Mouse (Mus musculus) hindbrain, embryonic 14.5 days (tissue): Measurements from ENCODE around the gene 4930432M17Rik. TPM values are rescaled to one million over a fixed set of nuclear protein-coding genes. Genes with fewer than 3 reads are reported as not detected.
A peak's percentile ranks its signal among the peaks of the same experiment; 100 is the strongest.

Experiments
- ATAC-seq: fragments of 200-750 bp; cut with Nextera tagmentation; 2 replicates; pipeline ENCODE4 v1.8.0; 2017; ENCODE audit warnings: moderate number of reproducible peaks, mild to moderate bottlenecking, moderate TSS enrichment, moderate library complexity; ENCODE audit not compliant: low FRiP score
- DNase-seq: peaks from one replicate; pipeline ENCODE4 v3.0.0-alpha.2; 2015; ENCODE audit warnings: low spot score
- H3K27ac ChIP-seq: fragments of 300-500 bp; sonication (generic); 2 replicates; pipeline ENCODE4 v1.5.1; 2014; ENCODE audit warnings: mild to moderate bottlenecking, moderate library complexity
- H3K27me3 ChIP-seq: fragments of 300-500 bp; sonication (generic); 2 replicates; pipeline ENCODE4 v1.6.1; 2014; ENCODE audit warnings: mild to moderate bottlenecking, low read length, mixed read lengths; ENCODE audit not compliant: control insufficient read depth, insufficient read depth
- H3K36me3 ChIP-seq: fragments of 300-500 bp; sonication (generic); replicated peaks from 2 replicates; pipeline ENCODE4 v1.6.1; 2014; ENCODE audit not compliant: control insufficient read depth, insufficient read depth
- H3K4me1 ChIP-seq: fragments of 300-500 bp; sonication (generic); replicated peaks from 2 replicates; pipeline ENCODE4 v1.6.1; 2014; ENCODE audit warnings: antibody characterized with exemption, low read length, mixed read lengths; ENCODE audit not compliant: control insufficient read depth, insufficient read depth
- H3K4me2 ChIP-seq: fragments of 300-500 bp; sonication (generic); replicated peaks from 2 replicates; pipeline ENCODE4 v1.6.1; 2014; ENCODE audit warnings: mild to moderate bottlenecking, moderate library complexity
- H3K4me3 ChIP-seq: fragments of 300-500 bp; sonication (generic); replicated peaks from 2 replicates; pipeline ENCODE4 v1.5.1; 2014; ENCODE audit warnings: mild to moderate bottlenecking, low read length
- H3K9ac ChIP-seq: fragments of 300-500 bp; sonication (generic); 2 replicates; pipeline ENCODE4 v1.6.1; 2014
- H3K9me3 ChIP-seq: fragments of 300-500 bp; sonication (generic); 2 replicates; pipeline ENCODE4 v1.6.1; 2016; ENCODE audit warnings: low read length; ENCODE audit not compliant: control insufficient read depth
- WGBS: fragments of 180-500 bp; shearing (Covaris S2); extraction: QIAGEN DNeasy Blood & Tissue Kit; methylation state at CpG from one replicate; pipeline ENCODE4 v1.1.7; 2014; 5-methylcytosine and 5-hydroxymethylcytosine counted together
- polyA plus RNA-seq: library from polyadenylated mRNA; unstranded; fragments of >200 nt; fragmentation: Nextera tagmentation; extraction: Ambion mirVana; gene quantifications from 2 replicates; pipeline ENCODE4 v1.2.1, GENCODE M21; 2014

4930432M17Rik gene
- polyA plus RNA-seq = not detected in 2 replicates

GRCm38 (mm10) chr3:121670462-121670861, at the start of gene 4930432M17Rik:
Gene 4930432M17Rik (plus strand): TSS chr3:121670762.
- ATAC-seq (no peak), DNase-seq (no peak)
- no peaks in the 10 kb centered on the region for H3K4me1 ChIP-seq
- no peak within 1 kb of the TSS for H3K4me2 ChIP-seq
- H3K27ac ChIP-seq = no peak within 1 kb of the TSS
- H3K9me3 ChIP-seq = no peaks in the 10 kb centered on the region
- H3K27me3 ChIP-seq = no peaks in the 10 kb centered on the region
- H3K4me3 ChIP-seq = no peak within 1 kb of the TSS
- 64% methylated on average over 4 of the region's 4 CpGs for WGBS
- H3K36me3 ChIP-seq = no peaks in the 10 kb centered on the region
- H3K9ac ChIP-seq = no peak within 1 kb of the TSS

- H3K4me2 ChIP-seq = no peak overlapping the region
- no peak overlapping the region for H3K27ac ChIP-seq
- 87% methylated on average over 2 of the region's 2 CpGs for whole genome bisulfite sequencing
- H3K36me3 ChIP-seq = no peaks in the 10 kb centered on the region
- no peak for ATAC-seq
- H3K9me3 ChIP-seq = no peaks in the 10 kb centered on the region
- no peak overlapping the region for H3K4me3 ChIP-seq
- no peaks in the 10 kb centered on the region for H3K27me3 ChIP-seq
- H3K9ac ChIP-seq = no peak overlapping the region
- no peaks in the 10 kb centered on the region for H3K4me1 ChIP-seq
- no peak for DNase-seq
These were observed 44.9 kb upstream of the 4930432M17Rik start for GRCm38 (mm10) chr3:121625662-121626061.

- Histone ChIP-seq H3K27me3 (no peaks in the 10 kb centered on the region), H3K4me3 (no peak overlapping the region), H3K27ac (no peak overlapping the region), H3K9me3 (no peaks in the 10 kb centered on the region), H3K4me1 (no peaks in the 10 kb centered on the region), H3K36me3 (no peaks in the 10 kb centered on the region), H3K4me2 (no peak overlapping the region), H3K9ac (no peak overlapping the region)
- no peak for ATAC-seq
- no peak for DNase-seq
- 92% methylated on average over 3 of the region's 3 CpGs for WGBS
These were observed 44.3 kb upstream of the 4930432M17Rik start for GRCm38 (mm10) chr3:121626273-121626672.

GRCm38 (mm10) chr3:121628245-121628644, 42.3 kb upstream of the 4930432M17Rik start:
- 64% methylated on average over 3 of the region's 3 CpGs for WGBS
- Histone ChIP-seq H3K27ac (no peak overlapping the region), H3K36me3 (no peaks in the 10 kb centered on the region), H3K4me2 (no peak overlapping the region), H3K9ac (no peak overlapping the region), H3K4me1 (no peaks in the 10 kb centered on the region), H3K9me3 (no peaks in the 10 kb centered on the region), H3K27me3 (no peaks in the 10 kb centered on the region), H3K4me3 (no peak overlapping the region)
- no peak for DNase-seq
- ATAC-seq = no peak

GRCm38 (mm10) chr3:121630626-121631025, 39.9 kb upstream of the 4930432M17Rik start:
- Histone ChIP-seq H3K4me2 (no peak overlapping the region), H3K27ac (no peak overlapping the region), H3K4me3 (no peak overlapping the region), H3K27me3 (no peaks in the 10 kb centered on the region), H3K9ac (no peak overlapping the region), H3K4me1 (no peaks in the 10 kb centered on the region), H3K36me3 (no peaks in the 10 kb centered on the region), H3K9me3 (no peaks in the 10 kb centered on the region)
- ATAC-seq = no peak
- WGBS = 86% methylated on average over 7 of the region's 7 CpGs
- no peak for DNase-seq

GRCm38 (mm10) chr3:121634963-121635362, 35.6 kb upstream of the 4930432M17Rik start:
- 89% methylated on average over 3 of the region's 3 CpGs for WGBS
- no peak overlapping the region for H3K4me3 ChIP-seq

GRCm38 (mm10) chr3:121635505-121635904, 35.1 kb upstream of the 4930432M17Rik start:
- H3K9ac ChIP-seq = no peak overlapping the region
- ATAC-seq (no peak), DNase-seq (no peak)
- no peak overlapping the region for H3K4me2 ChIP-seq
- H3K4me3 ChIP-seq = no peak overlapping the region
- 84% methylated on average over 7 of the region's 7 CpGs for WGBS
- H3K36me3 ChIP-seq = no peaks in the 10 kb centered on the region
- no peaks in the 10 kb centered on the region for H3K9me3 ChIP-seq
- no peak overlapping the region for H3K27ac ChIP-seq
- no peaks in the 10 kb centered on the region for H3K4me1 ChIP-seq
- no peaks in the 10 kb centered on the region for H3K27me3 ChIP-seq

More at GRCm38 (mm10) chr3:121634963-121635362, 35.6 kb upstream of the 4930432M17Rik start:
- Histone ChIP-seq H3K9me3 (no peaks in the 10 kb centered on the region), H3K4me2 (no peak overlapping the region), H3K27me3 (no peaks in the 10 kb centered on the region), H3K36me3 (no peaks in the 10 kb centered on the region), H3K4me1 (no peaks in the 10 kb centered on the region), H3K27ac (no peak overlapping the region), H3K9ac (no peak overlapping the region)
- ATAC-seq (no peak), DNase-seq (no peak)

- H3K4me3 ChIP-seq = no peak overlapping the region
- no peaks in the 10 kb centered on the region for H3K36me3 ChIP-seq
- H3K4me1 ChIP-seq = no peaks in the 10 kb centered on the region
- DNase-seq (peak; percentile 33), ATAC-seq (peak; percentile 59; the same call in 1 of the 2 replicates)
- no peak overlapping the region for H3K4me2 ChIP-seq
- no peak overlapping the region for H3K27ac ChIP-seq
- WGBS = 67% methylated on average over 6 of the region's 6 CpGs
- H3K9ac ChIP-seq = no peak overlapping the region
- no peaks in the 10 kb centered on the region for H3K9me3 ChIP-seq
- no peaks in the 10 kb centered on the region for H3K27me3 ChIP-seq
These were observed 34.2 kb upstream of the 4930432M17Rik start for GRCm38 (mm10) chr3:121636315-121636714.

GRCm38 (mm10) chr3:121636748-121637147, 33.8 kb upstream of the 4930432M17Rik start:
- Histone ChIP-seq H3K36me3 (no peaks in the 10 kb centered on the region), H3K9ac (no peak overlapping the region), H3K27ac (no peak overlapping the region), H3K4me3 (no peak overlapping the region), H3K4me1 (no peaks in the 10 kb centered on the region), H3K9me3 (no peaks in the 10 kb centered on the region), H3K4me2 (no peak overlapping the region), H3K27me3 (no peaks in the 10 kb centered on the region)
- WGBS = 77% methylated on average over 7 of the region's 7 CpGs
- DNase-seq (no peak), ATAC-seq (peak; percentile 31; the same call in 1 of the 2 replicates)

- 89% methylated on average over 5 of the region's 5 CpGs for WGBS
- no peaks in the 10 kb centered on the region for H3K9me3 ChIP-seq
- H3K4me1 ChIP-seq = no peaks in the 10 kb centered on the region
- H3K27ac ChIP-seq = no peak overlapping the region
- no peak for DNase-seq
- no peaks in the 10 kb centered on the region for H3K27me3 ChIP-seq
- ATAC-seq = no peak
- no peaks in the 10 kb centered on the region for H3K36me3 ChIP-seq
- no peak overlapping the region for H3K9ac ChIP-seq
- no peak overlapping the region for H3K4me2 ChIP-seq
- no peak overlapping the region for H3K4me3 ChIP-seq
These were observed 32.8 kb upstream of the 4930432M17Rik start for GRCm38 (mm10) chr3:121637792-121638191.
